Mouse (Mus musculus) bone marrow, adult 2 months (tissue): Measurements from ENCODE around the gene Ddx19b. TPM values are rescaled to one million over a fixed set of nuclear protein-coding genes. Genes with fewer than 3 reads are reported as not detected.
"Not testable (repeated sequence)": the region's sequence is repeated elsewhere in the genome, so short reads cannot be mapped to it uniquely, and the experiment has no call there.

Source experiments
- H3K27ac ChIP-seq: fragments of 200-500 bp; 2 replicates; pipeline ENCODE4 v1.5.1; 2012; ENCODE audit warnings: low read depth, mild to moderate bottlenecking, control low read depth, inconsistent platforms, low read length; ENCODE audit not compliant: control insufficient read depth, poor library complexity, insufficient read depth
- H3K4me1 ChIP-seq: fragments of 200-500 bp; 2 replicates; pipeline ENCODE4 v1.6.1; 2011; ENCODE audit warnings: low read length; ENCODE audit not compliant: control insufficient read depth, insufficient read depth
- H3K4me3 ChIP-seq: fragments of 200-500 bp; replicated peaks from 2 replicates; pipeline ENCODE3; 2011; ENCODE audit warnings: mild to moderate bottlenecking, low read depth, low read length, control low read depth; ENCODE audit not compliant: control insufficient read depth
- CTCF ChIP-seq: fragments of 200-500 bp; IDR thresholded peaks from 2 replicates; pipeline ENCODE4 v1.5.1; 2011; ENCODE audit warnings: low read length, control low read depth; ENCODE audit not compliant: control insufficient read depth, insufficient read depth
- POLR2A ChIP-seq: fragments of 200-500 bp; IDR thresholded peaks from 2 replicates; pipeline ENCODE4 v1.6.1; 2011; ENCODE audit warnings: low read depth, mild to moderate bottlenecking, control low read depth, low read length, borderline replicate concordance; ENCODE audit not compliant: control insufficient read depth
- WGBS: fragments of 180-500 bp; shearing (Covaris S2); methylation state at CpG from one replicate; pipeline ENCODE4 v1.1.7; 2018; 5-methylcytosine and 5-hydroxymethylcytosine counted together
- polyA plus RNA-seq: library from polyadenylated mRNA; stranded (reverse); fragments of >200 nt; gene quantifications from 2 replicates; pipeline ENCODE4 v1.2.4, GENCODE M21; 2011; ENCODE audit warnings: low replicate concordance; ENCODE audit not compliant: missing spikeins, insufficient read depth, insufficient read length

Ddx19b gene
- polyA plus RNA-seq, 1 experiment, result 3.4 TPM

DNA sequence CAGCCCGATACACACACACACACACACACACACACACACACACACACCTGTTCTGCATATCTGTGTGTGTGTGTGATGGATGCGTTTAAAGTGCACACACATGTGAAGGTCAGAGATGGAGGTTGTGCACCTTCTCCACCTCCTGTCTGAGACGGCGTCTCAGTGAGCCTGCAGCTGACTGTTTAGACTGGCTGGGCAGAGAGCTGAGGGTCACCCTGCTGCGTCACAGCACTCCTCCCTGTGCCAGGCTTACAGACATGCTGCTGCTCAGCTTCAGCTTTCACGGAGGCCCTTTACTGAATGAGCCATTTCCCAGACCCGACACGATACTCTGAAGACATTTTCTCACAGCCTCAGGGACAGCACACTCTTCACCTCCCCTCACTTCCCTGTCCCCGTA is 41.5 kb downstream of the Ddx19b start:
- Histone ChIP-seq H3K4me3 (no peak overlapping the region), H3K27ac (no peak overlapping the region), H3K4me1 (no peaks in the 10 kb centered on the region; the same call in 1 of the 2 replicates)
- TF ChIP-seq POLR2A, result no peak
- no peak for TF ChIP-seq CTCF
- 90% methylated on average over 9 of the region's 9 CpGs for WGBS

DNA sequence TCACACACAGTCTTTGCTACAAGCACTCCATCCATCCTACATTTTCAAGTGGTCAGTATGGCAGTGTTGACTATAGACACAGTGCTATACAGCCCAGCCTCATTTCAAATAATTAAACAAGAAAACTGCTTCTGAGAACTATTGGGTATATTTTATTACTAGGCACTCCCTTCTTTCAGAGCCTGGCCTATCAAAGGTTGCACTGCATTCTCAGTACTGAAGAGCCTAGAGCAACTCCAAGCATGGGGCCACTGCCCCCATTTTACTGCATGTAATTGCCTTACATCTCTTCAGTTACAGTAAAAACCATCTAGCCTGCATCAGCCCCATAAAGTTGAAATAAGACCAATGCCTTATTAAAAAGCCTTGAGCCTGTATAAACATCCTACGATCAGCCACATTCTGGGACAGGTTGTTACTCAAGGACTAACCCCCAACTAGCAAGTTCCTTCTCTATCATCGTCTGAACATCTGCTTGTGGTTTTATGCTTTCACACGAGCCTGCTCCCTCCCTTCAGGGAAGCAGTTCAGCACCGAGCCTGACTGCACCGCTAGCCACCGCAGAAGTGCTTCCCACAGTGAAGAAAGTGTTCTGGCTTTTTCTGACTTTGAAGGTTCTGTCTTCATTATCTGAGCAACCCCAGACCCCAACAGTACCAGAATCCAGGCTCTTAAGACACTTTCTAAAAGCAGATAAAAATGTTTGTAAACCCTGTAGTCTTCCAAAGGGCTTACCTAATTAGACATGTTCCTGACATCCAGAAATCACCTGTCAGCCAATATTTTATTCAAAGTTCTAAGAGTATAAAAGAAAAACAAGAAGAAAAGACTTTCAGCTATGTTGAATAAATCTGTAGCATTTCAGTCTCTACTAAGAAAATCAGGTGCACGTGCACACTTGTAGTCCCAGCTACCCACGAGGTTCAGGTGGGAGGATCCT is 43.5 kb downstream of the Ddx19b start:
- H3K4me3 ChIP-seq, result no peak overlapping the region
- TF ChIP-seq POLR2A (no peak), CTCF (no peak)
- H3K4me1 ChIP-seq, result no peaks in the 10 kb centered on the region; the same call in 1 of the 2 replicates
- 21% methylated on average over 8 of the region's 8 CpGs for WGBS
- no peak overlapping the region for H3K27ac ChIP-seq

DNA sequence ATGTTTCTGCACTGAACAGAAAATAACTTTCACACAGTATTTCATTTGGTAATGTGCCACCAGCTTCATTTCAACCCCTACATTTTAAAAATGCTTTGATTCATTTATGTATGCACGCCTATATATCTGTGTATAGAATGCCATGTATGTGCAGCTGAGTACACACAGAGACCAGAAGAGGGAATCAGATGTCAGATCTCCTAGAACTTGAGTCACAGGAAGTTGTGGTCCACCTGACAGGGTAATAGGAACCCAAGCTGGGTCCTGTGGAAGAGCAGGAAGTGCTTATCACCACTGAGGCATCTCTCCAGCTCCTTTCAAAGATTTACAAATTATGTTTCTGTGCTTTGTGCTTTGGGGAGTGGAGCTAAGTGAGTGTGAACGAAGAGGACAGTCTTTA is 50.2 kb downstream of the Ddx19b start:
- Histone ChIP-seq H3K4me3 (no peak overlapping the region), H3K4me1 (no peaks in the 10 kb centered on the region), H3K27ac (no peak overlapping the region)
- WGBS, result 40% methylated on average over 2 of the region's 2 CpGs
- TF ChIP-seq POLR2A, result no peak
- TF ChIP-seq CTCF, result no peak

DNA sequence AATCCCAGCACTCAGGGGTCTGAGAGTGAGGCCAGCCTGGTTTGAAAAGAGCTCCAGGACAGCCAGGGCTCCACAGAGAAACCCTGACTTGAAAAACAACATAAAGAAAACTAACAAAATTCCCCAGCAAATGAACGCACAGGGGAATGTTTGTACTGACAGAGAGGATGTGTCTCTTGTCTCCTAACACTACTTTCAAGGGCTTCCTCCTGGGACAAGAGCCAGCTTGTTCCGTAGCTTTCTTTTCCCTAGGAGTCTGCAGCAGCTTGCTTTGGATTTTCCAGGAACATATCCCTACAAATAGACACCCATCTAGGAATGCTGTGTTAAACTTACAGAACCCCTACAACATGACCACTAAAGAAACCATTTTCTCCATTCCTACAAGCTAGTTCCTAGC is 53.6 kb downstream of the Ddx19b start:
- H3K27ac ChIP-seq, H3K4me3 ChIP-seq, H3K4me1 ChIP-seq: not testable (repeated sequence)
- 90% methylated on average over 2 of the region's 2 CpGs for WGBS

DNA sequence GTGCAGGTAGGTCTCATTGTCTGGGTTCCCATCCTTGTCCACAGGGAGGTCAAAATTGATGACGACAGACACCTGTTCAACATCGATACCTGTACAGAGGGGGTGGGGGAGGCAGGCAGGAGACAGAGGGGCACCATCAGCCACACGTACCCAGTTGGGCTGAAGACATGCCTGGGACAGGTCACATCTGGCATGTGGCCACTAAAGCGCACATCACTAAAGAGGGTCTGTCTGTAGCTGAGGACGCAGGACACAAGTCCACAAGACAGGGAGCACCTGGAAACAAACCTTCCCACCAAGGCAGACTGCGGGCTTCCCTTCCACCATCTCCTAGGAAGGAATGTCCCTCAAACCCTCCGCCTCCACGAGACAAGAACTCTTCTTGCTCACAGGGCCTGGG is 55.0 kb downstream of the Ddx19b start:
- H3K27ac ChIP-seq, H3K4me1 ChIP-seq, H3K4me3 ChIP-seq: not testable (repeated sequence)
- 97% methylated on average over 8 of the region's 8 CpGs for WGBS

DNA sequence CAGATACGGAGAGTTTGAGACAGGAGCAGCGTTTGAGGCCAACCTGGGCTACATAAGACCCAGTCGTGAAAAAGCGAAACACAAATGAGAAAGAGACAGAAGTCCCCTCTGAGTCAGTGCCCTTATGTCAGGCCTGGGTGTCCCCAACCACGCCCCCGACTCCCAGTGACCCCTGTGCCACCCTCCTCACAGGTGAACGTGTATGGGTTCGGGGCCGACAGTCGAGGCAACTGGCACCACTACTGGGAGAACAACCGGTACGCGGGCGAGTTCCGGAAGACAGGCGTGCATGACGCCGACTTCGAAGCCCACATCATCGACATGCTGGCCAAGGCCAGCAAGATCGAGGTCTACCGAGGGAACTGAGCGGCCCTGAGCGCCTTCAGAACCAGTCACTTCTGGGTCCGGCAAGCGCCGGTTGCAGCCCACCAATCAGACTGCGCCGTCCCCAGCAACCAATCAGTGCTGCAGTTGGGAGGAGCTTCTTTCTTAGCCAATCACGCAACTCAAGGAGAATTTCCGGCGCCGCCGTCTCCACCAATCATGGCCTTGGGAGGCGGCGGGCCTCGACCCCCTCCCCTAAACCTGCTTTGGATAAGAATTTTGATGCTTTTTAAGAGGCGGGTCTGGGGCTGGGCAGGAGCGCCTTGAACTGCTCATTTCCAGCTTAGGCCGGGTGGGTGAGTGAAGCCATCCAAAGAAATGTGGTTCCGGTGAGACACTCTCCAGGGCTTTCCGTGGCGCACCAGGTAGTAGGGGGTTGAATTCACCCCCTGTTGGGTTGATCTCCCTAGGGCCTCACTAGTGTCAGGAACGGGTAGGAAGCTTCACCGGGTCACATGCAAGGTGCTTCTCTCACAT is 61.4 kb downstream of the Ddx19b start:
- Histone ChIP-seq H3K27ac (peak overlapping the region; percentile 46), H3K4me3 (peak overlapping the region; percentile 87), H3K4me1 (peaks cover 2% of the 10 kb centered on the region; the same call in 1 of the 2 replicates)
- 16% methylated on average over 45 of the region's 45 CpGs for WGBS
- TF ChIP-seq POLR2A (peak; percentile 63; the same call in 1 of the 2 replicates), CTCF (no peak)

DNA sequence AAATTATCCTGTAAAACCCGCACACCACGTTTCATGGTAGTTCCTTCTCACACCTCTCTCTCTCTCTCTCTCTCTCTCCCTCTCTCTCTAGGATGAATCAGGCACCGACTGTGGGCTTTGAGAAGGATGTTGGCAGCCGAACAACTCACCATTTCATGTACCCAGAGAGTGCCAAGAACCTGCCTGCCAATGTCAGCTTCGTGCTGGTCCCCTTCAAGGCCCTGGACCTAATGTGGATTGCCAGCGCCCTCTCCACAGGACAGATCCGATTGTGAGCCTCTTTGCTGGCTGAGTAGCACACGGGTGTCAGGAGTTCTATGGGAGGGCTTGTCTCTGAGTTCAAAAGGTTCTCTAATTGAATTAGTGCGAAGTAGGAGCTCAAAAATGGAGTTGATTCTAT is 64.2 kb downstream of the Ddx19b start:
- Histone ChIP-seq H3K4me1 (peaks cover 2% of the 10 kb centered on the region; the same call in 1 of the 2 replicates), H3K27ac (no peak overlapping the region), H3K4me3 (no peak overlapping the region)
- TF ChIP-seq POLR2A, result no peak
- TF ChIP-seq CTCF, result no peak
- WGBS, result 78% methylated on average over 9 of the region's 9 CpGs

DNA sequence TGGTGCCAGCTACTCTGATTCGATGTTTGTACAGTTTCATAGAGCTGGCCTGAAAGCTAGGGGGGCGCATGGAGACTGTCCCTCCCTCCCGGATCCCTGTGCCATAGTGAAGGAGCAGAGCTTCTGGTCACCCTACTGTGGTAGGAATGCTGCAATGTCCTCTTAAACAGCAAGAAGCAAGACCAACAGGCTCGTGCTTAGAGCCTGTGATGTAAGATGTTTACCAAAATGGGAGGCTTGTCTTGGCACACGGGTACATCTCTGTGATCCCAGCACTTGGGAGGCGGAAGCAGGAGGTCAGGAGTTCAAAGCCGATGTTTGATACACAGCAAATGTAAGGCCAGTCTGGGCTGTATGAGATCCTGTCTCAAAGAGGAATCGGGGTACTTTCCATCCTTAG is 65.0 kb downstream of the Ddx19b start:
- peaks cover 2% of the 10 kb centered on the region; the same call in 1 of the 2 replicates for H3K4me1 ChIP-seq
- no peak overlapping the region for H3K4me3 ChIP-seq
- TF ChIP-seq CTCF (no peak), POLR2A (no peak)
- H3K27ac ChIP-seq, result no peak overlapping the region
- WGBS, result 86% methylated on average over 8 of the region's 8 CpGs
